Mouse (Mus musculus) ES-E14 (cell line): ENCODE measurements around the gene Krtap2-4.

Experiments used
- CHD2 ChIP-seq: IDR thresholded peaks from 2 replicates; pipeline ENCODE4 v1.6.1; 2014; ENCODE audit warnings: mild to moderate bottlenecking, low read depth, low read length, inconsistent platforms
- HCFC1 ChIP-seq: IDR thresholded peaks from 2 replicates; pipeline ENCODE4 v1.6.1; 2012; ENCODE audit warnings: low read length, inconsistent platforms, borderline replicate concordance; ENCODE audit not compliant: insufficient read depth
- ZC3H11A ChIP-seq: IDR thresholded peaks from 2 replicates; pipeline ENCODE4 v1.6.1; 2012; ENCODE audit warnings: low read depth, mild to moderate bottlenecking, inconsistent platforms, low read length, borderline replicate concordance

DNA sequence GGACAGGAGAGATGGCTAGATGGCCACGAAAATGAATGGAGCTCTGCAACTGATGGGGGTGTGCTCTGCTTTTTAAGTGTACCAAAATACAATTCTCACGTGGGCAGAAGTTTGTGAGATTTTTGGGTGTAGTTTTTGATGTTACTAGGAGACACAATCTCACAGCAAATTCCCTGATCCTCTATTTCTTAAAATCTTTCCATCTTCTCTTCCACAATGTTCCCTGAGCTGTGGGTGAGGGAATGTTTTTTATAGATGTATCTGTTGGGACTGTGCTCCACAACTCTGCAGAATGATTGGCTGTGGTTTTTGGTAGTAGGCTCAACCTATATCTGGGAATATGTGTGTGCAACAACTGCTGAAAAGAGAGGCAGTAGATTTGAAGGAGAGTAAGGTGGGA is 18.6 kb upstream of the Krtap2-4 start:
- TF ChIP-seq CHD2 = no peak
- no peak for TF ChIP-seq HCFC1
- TF ChIP-seq ZC3H11A = no peak
